Mouse (Mus musculus): ENCODE measurements around the gene Mt3.

- TF ChIP-seq CTCF (IDR thresholded peaks at IDR 0.05; ENCODE audit: insufficient read depth, low read length) (no peak), POLR2A (IDR thresholded peaks at IDR 0.05; ENCODE audit: borderline replicate concordance, extremely low read depth, low read depth, low read length) (no peak)
Measured at GRCm38 (mm10) chr8:94194591-94195223, 42.3 kb downstream of the Mt3 start.

Data from lung, adult 2 months (tissue).